Mouse (Mus musculus) T-helper 2 cell (primary cell): ENCODE data around the gene Atl1.

ENCODE experiments used
- in situ Hi-C: fragments of 300-600 bp; cut with MboI, MseI; formaldehyde crosslinking; loops from one replicate; pipeline ENCODE4 v1.15.1; 2025; ENCODE audit warnings: high pct_unique_total_duplicates

Atl1 gene

GRCm38 (mm10) chr12:70015936-70016335 is 123.5 kb downstream of the Atl1 start:
- in situ Hi-C loops: no loop called here
